Mouse (Mus musculus): Measurements from ENCODE around the gene Lmx1b.

Gene Lmx1b

DNA sequence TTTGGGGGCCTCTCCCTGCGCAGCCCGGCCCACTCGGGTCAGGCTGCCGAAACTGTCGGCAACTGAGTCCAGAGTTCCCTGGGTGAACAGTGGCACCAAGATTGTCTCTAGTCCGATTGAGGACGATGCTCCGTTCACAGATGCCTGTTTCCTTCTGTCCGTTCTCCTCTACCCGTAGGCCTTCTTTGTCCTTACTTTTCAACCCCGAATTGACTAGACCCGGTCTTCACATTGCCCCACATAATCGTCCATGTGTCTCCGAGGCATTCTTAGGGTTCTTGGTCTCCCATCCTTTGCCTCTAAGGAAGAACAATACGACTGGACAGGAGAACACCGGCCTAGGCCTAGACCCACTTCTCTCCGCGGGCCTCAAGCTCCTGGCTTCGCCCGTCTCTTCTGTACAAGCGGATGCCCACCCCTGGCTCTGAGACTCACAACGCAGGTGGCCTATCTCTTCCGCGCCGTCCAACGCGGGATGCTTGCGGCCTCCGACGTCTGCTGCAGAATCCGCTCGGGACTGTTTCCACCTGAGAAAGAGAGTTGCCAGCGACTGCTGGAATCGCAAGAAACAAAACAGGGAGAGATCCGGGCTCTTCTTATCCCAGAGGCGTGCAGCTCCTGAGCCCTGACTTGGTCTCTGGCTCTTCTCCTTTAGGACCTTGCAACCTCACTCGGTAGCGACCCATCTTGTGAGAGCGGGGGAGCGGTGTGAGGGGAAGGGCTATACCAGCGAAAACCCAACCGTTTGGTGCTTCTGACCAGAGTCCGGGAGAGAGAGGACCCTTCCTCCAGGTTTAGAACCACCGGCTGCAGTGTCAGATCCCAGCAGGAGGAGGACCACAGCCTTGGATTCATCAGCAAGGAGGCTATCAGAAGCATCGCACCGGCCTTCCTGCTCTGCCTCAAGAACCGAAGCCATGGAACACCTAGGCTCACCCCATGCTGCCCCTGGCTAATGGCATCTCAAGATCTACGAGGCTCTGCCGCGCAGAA is 3.7 kb upstream of the Lmx1b start:
- no peak for DNase-seq

DNA sequence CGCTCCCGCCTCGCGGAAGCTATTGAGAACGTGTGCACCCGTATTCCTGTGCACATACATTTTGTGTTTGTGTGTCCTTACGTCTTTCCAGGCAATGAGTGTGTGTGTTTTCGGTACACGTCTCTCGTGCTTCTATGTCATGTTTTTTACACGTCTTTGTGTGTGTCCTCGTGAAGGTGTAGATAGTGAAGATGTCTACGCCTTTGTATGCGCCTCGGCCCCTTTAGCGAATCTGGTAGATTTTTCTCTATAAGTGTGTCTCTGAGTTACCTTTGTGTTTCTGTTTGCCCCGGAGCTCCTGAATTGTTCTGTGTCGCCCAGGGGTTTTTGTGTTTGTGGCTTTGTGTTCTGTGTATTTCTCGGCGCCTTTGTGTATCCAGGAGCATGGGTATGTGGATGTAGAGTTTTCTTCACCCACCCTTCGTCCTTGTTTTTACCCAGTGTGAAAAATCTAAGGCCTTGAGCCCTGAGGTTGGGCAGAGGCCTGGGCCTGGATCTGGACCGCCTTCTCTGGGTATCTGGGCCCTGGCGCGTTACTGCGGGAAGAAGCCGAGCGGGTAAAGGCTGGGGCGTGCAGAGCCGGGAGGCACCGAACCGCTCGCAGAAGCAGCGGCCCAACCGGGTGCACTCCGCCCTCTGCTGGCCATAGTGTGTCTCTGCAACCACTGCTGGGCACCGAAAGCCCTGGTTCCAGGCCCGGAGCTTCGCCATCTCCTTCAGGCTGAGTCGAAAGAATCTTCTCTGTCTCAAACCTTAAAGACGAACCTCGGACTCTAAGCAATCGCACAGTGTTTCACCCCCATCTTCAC is 2.5 kb upstream of the Lmx1b start:
- DNase-seq = peak; percentile 65 to 67

DNA sequence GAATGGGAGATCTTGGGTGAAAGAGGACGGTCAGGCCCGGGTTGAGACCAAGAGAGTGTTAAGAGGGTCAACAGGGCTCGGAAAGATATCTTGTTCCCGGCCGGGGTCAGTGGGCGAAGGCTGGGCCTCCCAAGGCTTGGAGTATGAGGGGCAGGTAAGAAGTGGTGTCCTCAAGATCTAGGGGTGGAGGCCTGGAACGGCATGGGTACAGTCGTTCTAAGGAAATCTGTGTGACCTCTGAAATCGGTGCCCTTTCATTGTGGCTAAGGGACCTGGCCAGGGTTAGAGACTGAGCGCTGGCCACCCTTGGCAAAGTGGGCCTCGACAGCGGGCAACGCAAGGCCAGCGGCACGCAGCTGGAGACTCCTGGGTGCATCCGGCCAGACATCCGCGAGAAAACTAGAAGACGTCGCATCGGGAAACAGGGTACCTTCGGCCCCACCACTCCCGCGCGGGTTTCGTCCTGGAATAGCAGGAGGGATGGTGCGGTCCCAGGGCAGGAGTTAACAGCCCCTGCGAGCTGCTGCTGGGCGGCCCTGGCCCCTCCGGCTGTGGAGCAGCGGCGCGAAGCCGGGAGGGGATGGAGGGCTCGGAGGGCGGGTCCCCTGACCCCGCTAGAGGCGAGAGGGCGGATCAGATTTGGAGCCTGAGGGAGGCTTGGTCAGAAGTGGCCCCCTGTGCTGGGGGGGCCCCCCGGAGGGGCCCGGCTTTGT is 1.7 kb upstream of the Lmx1b start:
- no peak for DNase-seq

DNA sequence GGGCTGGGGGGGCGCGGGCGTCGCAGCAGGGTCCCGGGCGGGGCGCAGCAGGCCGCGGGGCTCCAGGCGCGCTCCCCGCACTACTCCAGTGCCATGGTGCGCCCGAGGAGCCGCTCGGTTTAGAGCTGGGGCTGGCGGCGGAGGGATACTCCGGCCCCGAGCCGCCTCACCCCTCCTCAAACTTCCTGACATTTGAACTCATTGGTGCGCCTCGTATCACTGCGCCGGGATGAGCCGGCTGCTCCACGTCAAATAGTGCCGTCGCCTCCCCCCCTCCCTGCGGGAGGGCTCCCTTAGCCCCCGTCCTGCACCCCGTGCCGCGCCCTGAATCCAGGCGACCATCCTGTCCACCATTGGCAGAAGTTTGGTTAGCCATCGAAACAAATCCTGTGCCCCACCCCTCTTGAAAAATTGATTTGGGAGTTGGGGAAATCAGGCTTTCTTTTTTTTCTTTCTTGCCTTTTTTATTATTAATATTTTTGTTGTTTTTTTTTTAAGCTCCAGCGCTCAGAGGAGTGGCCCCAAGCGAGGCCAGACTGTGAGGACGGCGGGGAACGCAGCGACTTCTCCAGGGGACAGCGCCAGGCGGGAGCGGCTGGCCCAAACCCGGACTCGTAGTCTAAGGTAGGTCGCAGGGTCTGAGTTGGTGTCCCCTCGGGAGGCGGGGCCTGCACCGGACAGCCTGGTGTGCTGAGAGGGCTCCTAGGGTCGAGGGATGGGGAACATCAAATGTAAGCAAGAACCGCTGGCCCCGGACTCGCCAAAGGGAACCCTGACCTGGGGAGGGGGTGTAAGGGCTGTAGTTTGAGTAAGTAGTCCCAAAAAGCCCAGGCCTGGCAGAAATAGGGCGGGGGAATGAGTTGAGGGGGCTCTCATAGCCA is 907 bp upstream of the Lmx1b start:
- DNase-seq = peak; percentile 34 to 51

DNA sequence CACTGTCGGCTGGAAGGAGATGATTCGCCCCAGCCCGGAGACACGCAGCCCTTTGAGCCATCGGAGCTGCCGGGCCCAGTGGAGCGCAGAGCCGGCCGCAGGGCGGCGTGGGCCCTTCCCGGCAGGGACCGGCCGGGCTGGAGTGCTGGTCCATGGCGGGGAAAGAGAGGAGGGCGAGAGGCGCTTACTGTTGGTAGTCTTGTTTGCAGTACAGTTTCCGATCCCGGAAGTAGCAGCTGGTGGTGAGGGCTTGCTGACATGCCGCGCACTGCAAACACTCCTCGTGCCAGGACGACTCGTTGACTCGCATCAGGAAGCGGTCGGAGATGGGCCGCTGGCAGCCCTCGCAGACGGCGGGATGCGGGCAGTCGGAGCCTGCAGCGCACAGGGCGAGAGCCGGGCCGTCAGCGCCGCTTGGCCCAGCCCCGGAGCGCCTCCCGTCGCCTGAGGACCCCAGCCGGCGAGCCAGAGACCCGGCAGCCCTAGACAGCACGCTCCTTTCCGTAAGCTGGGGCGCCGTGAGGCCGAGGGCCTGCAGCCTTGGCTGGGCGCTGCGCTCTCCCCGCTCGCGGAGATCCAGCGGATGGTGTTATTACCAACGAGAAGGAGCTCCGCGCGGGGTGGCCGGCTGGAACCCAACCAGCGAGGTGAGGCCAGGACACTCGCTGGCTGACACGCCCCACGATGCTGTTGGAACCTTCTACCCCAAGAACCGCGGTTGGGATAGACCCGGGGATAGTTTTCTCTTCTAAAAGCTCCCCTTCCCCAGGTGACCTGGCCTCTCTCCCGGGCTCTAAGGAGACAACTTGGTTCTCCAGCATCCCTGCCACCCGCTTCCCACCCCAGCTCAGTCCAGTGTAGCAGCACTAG is 775 bp downstream of the Lmx1b start:
- DNase-seq = peak; percentile 59 to 70

DNA sequence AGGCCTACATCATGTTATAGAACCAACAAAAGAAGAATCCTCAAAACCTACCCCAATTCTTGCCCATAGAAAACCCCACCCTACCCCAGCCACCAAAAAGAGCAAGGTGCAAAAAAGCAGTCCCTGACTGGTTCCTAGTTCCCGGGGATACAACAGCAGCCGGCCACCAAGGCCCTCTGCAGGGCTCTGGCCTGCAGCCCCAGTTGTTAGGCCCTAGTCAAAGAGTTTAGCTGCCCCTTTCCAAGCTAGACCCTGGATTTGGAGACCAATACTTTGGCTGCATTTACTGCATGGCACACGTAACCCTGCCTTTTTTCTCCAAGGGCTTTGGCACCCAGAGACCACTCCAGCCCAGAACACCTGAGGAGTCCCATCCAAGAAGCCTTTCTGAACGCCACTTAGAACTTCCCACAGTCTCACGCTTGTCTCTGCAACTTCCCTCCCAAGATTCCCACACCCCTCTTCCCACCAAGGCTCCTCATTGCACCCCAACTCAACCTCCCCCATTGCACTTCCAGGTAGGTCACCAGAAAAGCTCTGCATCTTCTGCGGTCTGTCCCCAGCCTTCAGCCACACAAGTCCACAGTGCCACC is 2.1 kb downstream of the Lmx1b start:
- DNase-seq = no peak

DNA sequence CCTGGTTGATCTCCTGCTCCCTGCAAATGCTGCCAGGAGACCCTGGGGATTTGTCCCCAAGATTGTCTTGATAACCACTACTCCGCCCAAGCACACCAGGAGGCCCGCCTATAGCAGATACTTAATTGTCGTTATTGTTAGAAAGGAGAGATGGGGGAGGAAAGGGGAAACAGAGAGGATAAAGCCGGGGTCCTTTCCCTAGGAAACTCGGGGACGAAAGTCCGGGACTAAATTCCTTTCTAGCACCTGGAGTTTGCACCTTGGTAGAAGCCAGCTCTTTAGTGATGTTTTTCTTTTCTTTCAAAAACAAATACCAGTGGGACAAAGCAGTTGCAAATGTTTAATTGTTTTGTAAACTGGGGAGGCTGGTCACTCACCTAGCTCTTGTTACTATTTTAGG is 3.0 kb downstream of the Lmx1b start:
- no peak for DNase-seq

DNA sequence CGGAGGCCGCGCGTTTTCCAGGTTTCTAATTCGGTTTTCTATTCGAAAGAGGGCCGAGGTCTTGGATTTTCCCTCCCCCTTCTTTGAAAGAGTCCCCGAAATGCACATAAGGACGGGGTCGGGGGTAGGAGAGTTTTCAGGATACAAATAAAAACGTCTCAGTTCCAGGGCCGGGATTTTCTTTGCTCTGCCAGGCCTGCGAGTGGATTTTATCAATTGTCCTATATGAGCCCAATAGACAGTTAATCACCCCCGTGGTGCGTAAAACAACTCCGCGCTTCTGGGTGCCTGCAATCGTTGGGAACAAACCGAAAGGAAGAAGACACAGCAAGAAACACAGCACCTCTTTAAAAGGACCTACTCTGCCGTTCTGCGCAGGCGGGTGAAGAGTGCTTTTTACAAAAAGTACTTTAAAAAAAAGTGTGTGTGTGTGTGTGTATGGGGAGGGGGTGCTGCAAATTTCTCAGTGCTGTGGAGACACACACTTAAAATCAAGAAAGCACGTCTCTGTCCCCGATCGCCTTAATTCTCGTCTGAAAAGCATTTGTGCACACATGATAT is 3.6 kb downstream of the Lmx1b start:
- DNase-seq = no peak

DNA sequence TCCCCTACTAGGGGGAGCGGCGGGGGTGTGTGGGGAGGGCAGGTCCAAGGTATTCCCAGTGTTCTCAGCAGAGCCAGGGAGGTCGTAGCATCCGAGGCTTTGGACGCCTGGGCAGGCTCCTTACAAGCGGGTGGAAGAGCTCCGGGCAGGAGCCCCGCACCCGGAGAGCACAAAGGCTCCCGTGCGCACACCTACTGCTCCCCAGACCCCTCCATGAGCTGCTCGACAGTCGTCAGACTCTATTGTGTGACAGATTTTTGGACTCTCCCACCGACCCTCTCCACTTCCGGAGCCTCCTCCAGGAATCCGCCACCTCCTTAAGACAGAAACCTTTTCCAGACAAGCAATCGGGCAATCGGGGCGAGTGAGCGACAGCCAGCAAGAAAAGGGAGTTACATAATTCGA is 4.2 kb downstream of the Lmx1b start:
- DNase-seq = no peak

DNA sequence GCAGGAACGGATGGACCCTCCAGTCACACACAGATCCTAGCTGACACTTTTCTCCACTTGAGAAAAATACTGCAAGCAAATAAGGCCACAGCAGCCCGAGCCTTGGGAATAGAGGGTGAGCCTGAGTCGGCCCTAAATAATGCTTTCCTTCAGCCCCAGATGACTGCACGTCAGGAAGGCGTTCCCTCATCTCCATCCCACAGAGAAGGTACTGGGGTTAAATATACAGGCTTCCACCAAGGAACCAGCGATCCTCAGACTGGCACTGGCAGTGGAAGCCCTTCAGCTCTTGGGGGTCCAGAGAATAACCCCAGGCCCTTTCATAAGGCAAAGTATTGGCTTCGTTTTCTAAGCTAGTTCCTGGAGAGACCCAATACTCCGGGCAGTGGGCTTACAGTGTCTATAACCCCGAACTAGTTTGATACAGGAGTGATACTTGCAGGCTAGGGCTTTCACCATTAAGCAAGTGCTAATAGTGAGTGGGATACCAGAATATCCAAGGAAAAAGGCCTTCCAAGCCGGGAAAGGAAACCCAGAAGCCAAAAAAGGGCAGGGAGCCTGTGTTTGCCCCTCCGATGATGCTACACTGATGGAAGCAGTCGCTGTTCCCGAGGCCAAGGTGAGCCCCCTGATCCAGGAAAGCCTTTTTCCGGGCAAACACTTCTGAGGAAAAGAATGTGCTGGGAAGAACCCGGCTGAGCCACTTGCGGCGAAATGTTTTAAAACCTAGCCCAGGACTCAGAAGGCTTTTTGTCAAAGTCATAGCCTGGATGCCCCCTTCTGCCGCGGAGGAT is 4.8 kb downstream of the Lmx1b start:
- DNase-seq = no peak

DNA sequence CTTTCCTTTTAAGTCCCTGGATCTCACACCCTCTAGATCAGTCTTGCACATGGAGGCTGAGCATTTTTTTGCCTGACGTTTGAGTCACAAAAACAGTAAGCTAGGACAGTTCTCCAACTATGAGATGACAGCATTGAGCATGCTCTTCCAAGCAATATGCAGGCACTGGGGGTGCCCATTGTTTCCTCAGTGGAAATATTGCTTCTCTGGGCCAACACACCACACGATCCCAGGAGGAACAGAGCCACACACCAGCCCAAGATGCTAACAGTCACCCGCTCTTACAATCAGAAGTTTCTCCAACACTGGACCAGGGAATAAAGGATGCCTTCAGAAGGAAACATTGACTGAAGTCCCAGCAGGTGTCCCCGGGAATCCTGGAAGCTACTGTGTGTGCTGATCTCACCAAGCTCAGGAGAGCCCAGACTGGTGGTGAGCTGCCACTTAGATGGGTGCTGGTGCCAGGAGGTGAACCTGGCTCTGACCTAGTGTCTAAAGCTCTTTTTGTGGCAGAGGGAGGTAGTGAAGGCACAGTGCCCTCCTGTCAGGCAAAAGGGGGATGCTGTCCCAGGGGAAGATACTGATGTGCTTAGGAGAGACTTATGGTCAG is 5.7 kb downstream of the Lmx1b start:
- no peak for DNase-seq

DNA sequence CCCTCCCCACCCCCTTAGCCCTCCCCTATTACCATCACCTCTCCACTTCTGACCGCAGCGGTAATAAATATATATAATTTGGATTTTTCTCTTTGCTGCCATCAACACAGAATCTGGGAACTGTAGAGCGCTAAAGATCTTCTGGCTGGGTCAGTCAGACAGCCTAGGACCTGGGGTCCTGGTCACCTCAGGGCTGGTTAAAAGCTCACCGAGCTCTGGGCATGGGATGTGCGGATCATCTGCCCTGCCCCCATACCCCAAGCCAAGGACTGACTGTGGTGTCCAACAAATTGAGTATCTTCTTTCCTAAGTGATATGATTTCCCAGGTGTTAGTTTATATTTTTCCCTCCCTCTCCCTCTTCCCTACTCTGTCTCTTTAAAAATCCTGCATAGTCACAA is 6.4 kb downstream of the Lmx1b start:
- no peak for DNase-seq

DNA sequence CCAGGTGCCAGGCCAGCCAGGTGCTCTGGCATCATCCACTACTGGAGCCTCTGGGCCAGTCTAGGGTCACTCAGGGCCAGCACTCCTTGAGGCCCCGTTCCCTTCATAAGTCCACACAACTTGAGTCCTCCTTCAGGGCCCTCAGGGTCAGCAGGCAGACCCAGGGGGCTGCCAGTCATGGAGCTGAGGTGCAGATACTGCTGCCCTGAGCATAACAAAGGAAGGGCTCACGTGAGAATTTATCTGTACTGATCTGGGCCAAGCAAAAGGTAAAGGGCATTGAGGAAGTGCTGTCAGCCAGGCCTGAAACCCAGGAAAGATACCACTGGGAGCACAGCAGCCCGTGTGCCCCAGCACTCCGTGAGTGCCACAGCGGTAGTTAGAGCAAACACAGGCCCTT is 7.1 kb downstream of the Lmx1b start:
- DNase-seq = no peak

DNA sequence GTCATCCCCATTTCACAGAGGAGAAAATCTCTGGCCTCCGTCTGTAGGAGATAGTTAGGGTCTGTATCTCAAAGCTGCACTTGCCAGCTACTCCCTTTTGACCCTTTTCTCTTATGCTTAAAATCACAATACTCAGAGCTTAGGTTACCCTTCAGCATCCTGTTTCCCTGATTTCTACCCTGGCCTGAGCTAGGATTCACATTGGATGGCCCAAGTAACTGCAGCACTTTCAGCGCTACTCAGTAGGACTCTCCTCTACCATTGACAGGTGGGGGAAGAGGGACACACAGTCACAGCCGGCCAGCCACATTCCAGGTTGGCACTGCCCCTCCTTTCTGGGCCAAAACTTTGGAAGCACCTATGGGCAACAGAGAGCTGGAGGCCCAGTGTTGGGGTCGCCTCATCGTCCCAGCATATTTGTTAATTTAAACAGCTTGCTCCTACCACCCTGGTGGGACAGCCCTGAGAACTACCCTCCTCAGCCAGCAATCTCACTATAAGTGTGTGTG is 7.7 kb downstream of the Lmx1b start:
- DNase-seq = no peak

DNA sequence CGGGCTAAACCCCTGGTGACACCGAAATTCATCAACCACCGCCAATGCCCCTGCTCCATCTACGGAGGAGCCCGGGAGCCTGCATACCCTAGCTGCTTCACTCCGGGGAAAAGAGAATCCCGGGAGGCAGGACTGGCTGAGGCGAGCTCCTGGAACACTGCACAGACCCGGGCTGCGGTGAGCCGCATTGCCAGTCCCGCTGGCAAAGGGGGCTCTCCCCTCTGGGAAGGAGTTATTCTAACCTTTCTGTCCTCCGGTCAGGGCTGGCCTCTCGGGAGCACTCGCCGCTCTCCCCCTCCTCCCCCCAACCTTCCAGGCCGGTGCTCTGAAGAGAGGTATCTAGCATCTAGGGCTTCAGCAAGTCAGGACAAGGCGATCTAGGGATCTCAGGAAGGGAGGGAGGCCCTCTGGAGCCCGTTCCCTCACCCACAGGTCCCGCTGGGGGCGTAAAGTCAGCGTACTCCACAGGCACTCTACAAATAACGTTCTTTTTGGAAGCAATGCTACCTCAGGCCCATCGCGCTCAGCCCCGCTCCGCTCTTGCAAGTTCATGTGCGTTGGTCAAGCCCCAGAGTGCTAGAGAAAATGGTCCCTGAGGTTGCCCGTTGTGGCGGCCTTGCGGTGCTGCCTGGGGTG is 8.5 kb downstream of the Lmx1b start:
- DNase-seq = no peak

DNA sequence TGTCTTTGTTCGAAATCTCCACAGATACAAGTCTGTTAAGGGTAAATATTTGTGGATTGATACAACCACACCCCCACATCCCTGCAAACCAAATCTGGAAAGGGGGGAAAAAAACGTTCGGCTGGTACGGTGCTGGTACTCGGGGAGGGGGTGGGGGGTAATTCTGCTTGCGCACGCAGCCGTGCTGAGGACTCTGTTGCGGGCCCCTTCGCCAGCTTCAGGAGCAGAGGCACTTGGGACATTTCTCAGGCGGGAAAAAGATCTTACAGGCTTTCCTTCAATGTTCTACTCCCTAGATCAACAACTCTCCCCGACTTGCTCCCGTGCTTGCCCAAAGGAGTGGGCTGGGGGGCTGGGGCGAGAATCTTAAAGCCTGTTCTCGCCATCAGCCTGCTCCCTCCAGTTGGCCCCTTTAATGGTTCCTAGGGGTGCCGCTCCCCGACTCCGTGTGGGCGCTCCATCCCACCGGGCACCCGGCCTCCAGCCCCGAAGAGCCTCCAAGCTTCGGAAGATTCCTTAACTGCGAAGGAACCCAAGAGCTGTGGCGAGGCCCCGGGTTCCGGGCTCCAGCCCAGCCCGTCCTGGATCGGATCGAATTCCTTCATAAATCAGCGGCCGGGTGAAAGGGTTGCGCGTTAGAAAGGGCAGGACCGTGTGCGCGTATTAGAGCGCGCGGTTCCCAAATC is 9.1 kb downstream of the Lmx1b start:
- DNase-seq = no peak
